Mouse (Mus musculus): Measurements from ENCODE around the gene Gm5741. TPM values are rescaled to one million over a fixed set of nuclear protein-coding genes. Genes with fewer than 3 reads are reported as not detected.

The Gm5741 gene
- total and polyA plus RNA-seq, 2 experiments from 2014 or later = 3.0 TPM; not detected in 1

DNA sequence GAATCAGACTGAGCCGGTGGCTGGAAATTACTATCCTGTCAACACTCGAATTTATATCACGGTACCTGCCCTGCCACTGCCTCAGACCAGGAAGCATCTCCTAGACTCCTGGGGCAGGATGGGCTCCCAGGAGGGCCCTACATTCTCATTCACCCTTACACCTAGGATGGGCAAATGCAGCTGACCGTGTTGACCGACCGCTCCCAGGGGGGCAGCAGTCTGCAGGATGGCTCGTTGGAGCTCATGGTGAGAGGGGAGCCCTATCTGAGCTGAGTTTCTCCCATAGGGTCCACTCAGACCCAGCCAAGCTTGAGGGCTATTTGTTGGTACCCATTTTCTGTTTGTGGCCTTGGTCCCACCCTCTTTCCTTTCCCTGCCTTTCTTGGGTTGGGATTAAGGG lies 27.8 kb upstream of the Gm5741 start:
- WGBS = 96% methylated on average over 7 of the region's 7 CpGs
- no peak overlapping the region for H3K4me3 ChIP-seq (ENCODE audit: low read depth, low read length)
- no peak for TF ChIP-seq CTCF (IDR thresholded peaks at IDR 0.05; ENCODE audit: low read depth)
- H3K27ac ChIP-seq (ENCODE audit: low read depth, low read length) = no peak overlapping the region
- H3K36me3 ChIP-seq (ENCODE audit: insufficient read depth) = peaks cover 46% of the 10 kb centered on the region
- H3K27me3 ChIP-seq (ENCODE audit: insufficient read depth, low read length) = no peaks in the 10 kb centered on the region
- no peaks in the 10 kb centered on the region for H3K4me1 ChIP-seq (ENCODE audit: insufficient read depth)
- no peak overlapping the region for H3K4me2 ChIP-seq (ENCODE audit: low read depth)
- H3K9ac ChIP-seq = no peak overlapping the region
- no peak for DNase-seq
- ATAC-seq = no peak
- no peaks in the 10 kb centered on the region for H3K9me3 ChIP-seq (ENCODE audit: low read length)

DNA sequence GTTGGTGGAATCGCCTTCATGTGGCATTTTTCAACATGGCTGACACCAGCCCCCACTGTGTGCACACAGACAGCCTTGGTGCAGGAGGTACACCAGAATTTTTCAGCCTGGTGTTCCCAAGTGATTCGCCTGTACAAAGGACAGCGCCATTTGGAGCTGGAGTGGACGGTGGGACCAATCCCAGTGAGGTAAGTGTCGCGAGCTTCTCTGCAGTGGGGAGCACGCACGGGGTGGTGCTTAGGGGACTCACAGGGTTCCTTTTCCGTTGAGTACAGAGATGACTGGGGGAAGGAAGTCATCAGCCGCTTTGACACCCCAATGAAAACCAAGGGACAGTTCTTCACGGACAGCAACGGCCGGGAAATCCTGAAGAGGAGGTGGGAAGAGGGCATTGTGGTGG lies 27.3 kb upstream of the Gm5741 start:
- H3K27ac ChIP-seq (ENCODE audit: low read depth, low read length) = no peak overlapping the region
- no peaks in the 10 kb centered on the region for H3K9me3 ChIP-seq (ENCODE audit: low read length)
- DNase-seq (no peak), ATAC-seq (no peak)
- H3K4me3 ChIP-seq (ENCODE audit: low read depth, low read length) = no peak overlapping the region
- H3K9ac ChIP-seq = no peak overlapping the region
- no peaks in the 10 kb centered on the region for H3K27me3 ChIP-seq (ENCODE audit: insufficient read depth, low read length)
- no peak overlapping the region for H3K4me2 ChIP-seq (ENCODE audit: low read depth)
- H3K4me1 ChIP-seq (ENCODE audit: insufficient read depth) = no peaks in the 10 kb centered on the region
- peaks cover 46% of the 10 kb centered on the region for H3K36me3 ChIP-seq (ENCODE audit: insufficient read depth)
- TF ChIP-seq CTCF (IDR thresholded peaks at IDR 0.05; ENCODE audit: low read depth) = no peak
- 94% methylated on average over 13 of the region's 13 CpGs for WGBS

DNA sequence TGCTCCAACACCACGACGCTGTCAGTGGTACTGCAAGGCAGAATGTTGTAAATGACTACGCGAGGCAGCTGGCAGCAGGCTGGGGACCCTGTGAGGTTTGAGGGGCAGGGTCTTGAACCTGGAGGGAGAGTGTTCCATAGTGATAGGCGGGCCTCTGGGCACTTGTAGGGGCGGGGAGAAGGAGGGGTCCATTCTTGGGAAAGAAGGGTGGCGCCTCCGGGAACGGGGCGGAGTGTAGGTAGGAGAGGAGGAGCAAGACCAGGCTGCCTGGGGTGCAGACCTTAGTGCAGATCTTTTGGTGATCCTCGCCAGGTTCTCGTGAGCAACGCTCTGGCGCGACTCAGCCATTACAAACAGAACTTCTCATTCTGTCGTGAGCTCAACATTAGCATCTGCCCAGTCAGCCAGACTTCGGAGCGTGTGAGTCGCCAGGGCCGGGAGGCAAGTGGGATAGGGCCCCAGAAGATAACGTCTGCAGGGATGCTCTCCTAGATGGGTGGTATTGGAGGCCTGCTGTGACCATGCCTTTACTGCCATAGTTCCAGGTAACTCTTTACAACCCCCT lies 23.8 kb upstream of the Gm5741 start:
- H3K36me3 ChIP-seq (ENCODE audit: insufficient read depth) = peaks cover 44% of the 10 kb centered on the region
- H3K27ac ChIP-seq (ENCODE audit: low read depth, low read length) = no peak overlapping the region
- no peaks in the 10 kb centered on the region for H3K9me3 ChIP-seq (ENCODE audit: low read length)
- ATAC-seq (no peak), DNase-seq (no peak)
- TF ChIP-seq CTCF (IDR thresholded peaks at IDR 0.05; ENCODE audit: low read depth) = no peak
- H3K9ac ChIP-seq = no peak overlapping the region
- 40% methylated on average over 21 of the region's 21 CpGs for WGBS
- no peaks in the 10 kb centered on the region for H3K4me1 ChIP-seq (ENCODE audit: insufficient read depth)
- no peak overlapping the region for H3K4me3 ChIP-seq (ENCODE audit: low read depth, low read length)
- H3K27me3 ChIP-seq (ENCODE audit: insufficient read depth, low read length) = no peaks in the 10 kb centered on the region
- no peak overlapping the region for H3K4me2 ChIP-seq (ENCODE audit: low read depth)

DNA sequence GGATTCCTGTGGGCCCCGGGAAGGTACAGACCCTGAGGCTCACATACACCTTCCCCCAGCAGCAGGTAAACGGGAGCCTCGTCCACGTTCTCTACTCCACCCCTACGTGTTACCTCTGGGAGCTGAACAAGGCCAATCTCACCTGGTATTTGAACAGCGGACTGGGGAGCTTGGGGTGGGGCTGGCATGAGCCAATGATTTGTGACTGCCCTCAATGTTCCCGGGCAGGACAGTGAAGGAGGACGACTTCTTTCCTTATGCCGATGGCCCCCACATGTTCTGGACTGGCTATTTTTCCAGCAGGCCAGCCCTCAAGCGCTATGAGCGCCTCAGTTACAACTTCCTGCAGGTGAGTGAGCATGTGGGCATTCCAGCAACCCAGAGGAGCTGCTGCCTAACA lies 23.1 kb upstream of the Gm5741 start:
- 94% methylated on average over 11 of the region's 11 CpGs for WGBS
- no peak for TF ChIP-seq CTCF (IDR thresholded peaks at IDR 0.05; ENCODE audit: low read depth)
- H3K9ac ChIP-seq = no peak overlapping the region
- H3K27ac ChIP-seq (ENCODE audit: low read depth, low read length) = no peak overlapping the region
- H3K4me2 ChIP-seq (ENCODE audit: low read depth) = no peak overlapping the region
- DNase-seq = no peak
- H3K27me3 ChIP-seq (ENCODE audit: insufficient read depth, low read length) = no peaks in the 10 kb centered on the region
- no peak overlapping the region for H3K4me3 ChIP-seq (ENCODE audit: low read depth, low read length)
- no peak for ATAC-seq
- H3K9me3 ChIP-seq (ENCODE audit: low read length) = no peaks in the 10 kb centered on the region
- no peaks in the 10 kb centered on the region for H3K4me1 ChIP-seq (ENCODE audit: insufficient read depth)
- peaks cover 38% of the 10 kb centered on the region for H3K36me3 ChIP-seq (ENCODE audit: insufficient read depth)

DNA sequence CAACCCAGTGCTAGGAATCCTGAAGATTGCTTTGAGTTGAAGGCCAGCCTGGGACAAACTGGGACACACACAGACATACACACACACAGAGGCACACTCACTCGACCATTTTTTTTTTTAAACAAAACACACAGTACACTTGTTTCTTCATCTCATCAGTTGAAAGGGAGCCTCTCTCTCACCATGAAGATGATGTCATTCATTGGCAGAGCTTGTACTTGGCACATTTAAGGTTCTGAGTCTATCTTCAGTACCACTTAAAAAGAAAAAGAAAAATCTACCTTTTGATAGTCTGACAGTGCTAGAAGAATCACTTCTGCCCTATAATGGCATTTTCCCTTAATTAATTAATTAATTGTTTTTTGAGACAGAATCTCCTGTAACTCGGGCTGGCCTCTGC lies 21.0 kb upstream of the Gm5741 start:
- Histone ChIP-seq H3K4me1 (ENCODE audit: insufficient read depth) (no peaks in the 10 kb centered on the region), H3K9me3 (ENCODE audit: low read length) (no peaks in the 10 kb centered on the region), H3K27ac (ENCODE audit: low read depth, low read length) (no peak overlapping the region), H3K27me3 (ENCODE audit: insufficient read depth, low read length) (no peaks in the 10 kb centered on the region), H3K36me3 (ENCODE audit: insufficient read depth) (peaks cover 26% of the 10 kb centered on the region), H3K4me2 (ENCODE audit: low read depth) (no peak overlapping the region), H3K4me3 (ENCODE audit: low read depth, low read length) (no peak overlapping the region), H3K9ac (no peak overlapping the region)
- DNase-seq (no peak), ATAC-seq (no peak)
- 60% methylated on average over 2 of the region's 2 CpGs for WGBS
- no peak for TF ChIP-seq CTCF (IDR thresholded peaks at IDR 0.05; ENCODE audit: low read depth)

DNA sequence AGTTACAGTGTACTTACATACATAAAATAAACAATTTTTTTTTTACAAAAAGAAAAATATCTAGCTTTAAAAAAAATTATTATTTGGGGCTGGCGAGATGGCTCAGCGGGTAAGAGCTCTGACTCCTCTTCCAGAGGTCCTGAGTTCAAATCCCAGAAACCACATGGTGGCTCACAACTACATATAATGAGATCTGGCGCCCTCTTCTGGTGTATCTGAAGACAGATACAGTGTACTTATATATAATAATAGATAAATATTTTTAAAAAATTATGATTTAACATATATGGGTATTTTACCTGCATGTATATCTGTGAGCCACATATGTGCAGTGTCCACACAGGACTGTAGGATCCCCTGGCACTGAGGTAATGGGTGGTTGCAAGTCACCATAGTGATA lies 18.5 kb upstream of the Gm5741 start:
- 83% methylated on average over 3 of the region's 3 CpGs for WGBS

DNA sequence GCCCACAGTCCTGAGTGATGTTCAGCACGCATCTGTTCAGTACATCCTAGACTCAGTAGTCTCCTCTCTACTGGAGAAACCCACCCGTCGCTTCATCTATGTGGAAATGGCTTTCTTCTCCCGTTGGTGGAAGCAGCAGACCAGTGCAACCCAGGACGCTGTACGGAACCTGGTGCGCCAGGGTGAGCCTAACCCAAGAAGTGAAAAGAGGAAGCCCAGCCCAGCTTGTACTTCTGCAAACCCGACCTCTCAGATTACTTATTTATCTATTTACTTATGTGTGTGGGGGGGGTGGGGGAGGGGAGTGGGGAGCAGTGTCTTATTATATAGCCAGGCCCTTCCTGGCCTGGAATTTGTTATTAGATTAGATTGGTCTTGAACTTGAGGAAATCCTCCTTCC lies 16.9 kb upstream of the Gm5741 start:
- H3K9ac ChIP-seq = no peak overlapping the region
- no peak overlapping the region for H3K4me2 ChIP-seq (ENCODE audit: low read depth)
- no peak for TF ChIP-seq CTCF (IDR thresholded peaks at IDR 0.05; ENCODE audit: low read depth)
- DNase-seq = no peak
- no peaks in the 10 kb centered on the region for H3K9me3 ChIP-seq (ENCODE audit: low read length)
- H3K27me3 ChIP-seq (ENCODE audit: insufficient read depth, low read length) = no peaks in the 10 kb centered on the region
- peaks cover 16% of the 10 kb centered on the region for H3K36me3 ChIP-seq (ENCODE audit: insufficient read depth)
- no peak overlapping the region for H3K27ac ChIP-seq (ENCODE audit: low read depth, low read length)
- H3K4me3 ChIP-seq (ENCODE audit: low read depth, low read length) = no peak overlapping the region
- 89% methylated on average over 8 of the region's 8 CpGs for WGBS
- ATAC-seq = no peak
- H3K4me1 ChIP-seq (ENCODE audit: insufficient read depth) = peaks cover 14% of the 10 kb centered on the region

More for the DNA sequence above, 18.5 kb upstream of the Gm5741 start:
- no peak for TF ChIP-seq CTCF (IDR thresholded peaks at IDR 0.05; ENCODE audit: low read depth)
- no peak overlapping the region for H3K27ac ChIP-seq (ENCODE audit: low read depth, low read length)
- H3K27me3 ChIP-seq (ENCODE audit: insufficient read depth, low read length) = no peaks in the 10 kb centered on the region
- H3K9ac ChIP-seq = no peak overlapping the region
- no peaks in the 10 kb centered on the region for H3K9me3 ChIP-seq (ENCODE audit: low read length)
- peaks cover 16% of the 10 kb centered on the region for H3K36me3 ChIP-seq (ENCODE audit: insufficient read depth)
- H3K4me1 ChIP-seq (ENCODE audit: insufficient read depth) = peaks cover 9% of the 10 kb centered on the region; the same call in 1 of the 2 replicates
- H3K4me3 ChIP-seq (ENCODE audit: low read depth, low read length) = no peak overlapping the region
- ATAC-seq (no peak), DNase-seq (no peak)
- no peak overlapping the region for H3K4me2 ChIP-seq (ENCODE audit: low read depth)
